Mouse (Mus musculus) hematopoietic multipotent progenitor cell, adult 10-12 weeks (in vitro differentiated cells): ENCODE results near the gene Dus4l. TPM values are rescaled to one million over a fixed set of nuclear protein-coding genes. Genes with fewer than 3 reads are reported as not detected.

Source experiments
- polyA plus RNA-seq: library from polyadenylated mRNA; stranded (reverse); fragments of >175 nt; gene quantifications from 2 replicates; pipeline ENCODE4 v1.2.3, GENCODE M21; 2012; ENCODE audit warnings: low replicate concordance

Dus4l gene
- polyA plus RNA-seq, result 4.1 and 10.4 TPM in 2 replicates

GRCm38 (mm10) chr12:31654197-31654964, at the start of gene Dus4l, which contains the start of gene Cog5:
Gene Dus4l, minus strand, starts transcription at chr12:31654826.
Gene Cog5, plus strand, starts transcription at chr12:31654869.

GRCm38 (mm10) chr12:31634343-31635239, 20.0 kb downstream of the Dus4l start, which contains the start of gene Bcap29:
Gene Bcap29, minus strand, starts transcription at chr12:31634658.

Other genes starting within 250 kb of the Dus4l start
- gene Cbll1, start 155.2 kb downstream of the Dus4l start, polyA plus RNA-seq, result 2.9 and 3.6 TPM in 2 replicates
- not detected in 2 replicates for gene Slc26a4, start 94.9 kb downstream of the Dus4l start, polyA plus RNA-seq
- 4.8 and 21.3 TPM in 2 replicates for gene Bcap29, start 20.2 kb downstream of the Dus4l start, polyA plus RNA-seq
- 2.3 and 5.5 TPM in 2 replicates for gene Cog5, start within 50 bp of the Dus4l start, polyA plus RNA-seq
- gene Gpr22, start 59.1 kb upstream of the Dus4l start, polyA plus RNA-seq, result not detected in 2 replicates